Mouse (Mus musculus) brain, embryonic 14.5 days (tissue): Measurements from ENCODE around the gene Elovl5.

Experiments used
- CTCF ChIP-seq: fragments of 200-500 bp; IDR thresholded peaks from 2 replicates; pipeline ENCODE4 v1.5.1; 2012; ENCODE audit warnings: inconsistent platforms, mild to moderate bottlenecking, moderate library complexity, borderline replicate concordance; ENCODE audit not compliant: insufficient read depth, insufficient read length; ENCODE audit errors: extremely low read depth
- POLR2A ChIP-seq: fragments of 200-500 bp; IDR thresholded peaks from 2 replicates; pipeline ENCODE4 v1.6.1; 2012; ENCODE audit warnings: mild to moderate bottlenecking, inconsistent platforms, borderline replicate concordance; ENCODE audit not compliant: poor library complexity, insufficient read depth, insufficient read length, severe bottlenecking; ENCODE audit errors: extremely low read depth

DNA sequence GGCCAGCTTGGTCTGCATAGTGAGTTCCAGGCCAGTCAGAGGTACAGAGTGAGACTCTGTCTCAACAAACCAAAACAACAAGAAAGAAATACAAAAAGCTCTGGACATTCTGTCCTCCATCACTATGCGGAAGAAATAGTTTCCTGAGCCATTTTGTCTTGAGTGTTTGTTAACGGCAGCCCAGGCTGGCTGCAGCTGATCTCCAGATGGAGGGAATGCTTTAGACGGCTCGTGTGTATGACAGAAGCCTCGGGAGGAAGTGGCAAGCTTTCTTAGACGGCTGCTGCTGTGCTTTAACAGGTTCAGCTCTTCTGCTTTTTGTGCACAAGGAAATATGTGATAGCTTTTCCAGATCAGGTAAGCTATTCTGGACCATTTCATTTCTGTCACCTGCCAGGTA, 23.9 kb downstream of the Elovl5 start:
- no peak for TF ChIP-seq CTCF
- TF ChIP-seq POLR2A: no peak
